Mouse (Mus musculus): ENCODE results near the gene Arl3.

GRCm38 (mm10) chr19:46486709-46487108 is 86.3 kb downstream of the Arl3 start:
- no peak for TF ChIP-seq CTCF (IDR thresholded peaks at IDR 0.05; ENCODE audit: borderline replicate concordance, extremely low read depth, insufficient read depth, insufficient read length)
- no peak for TF ChIP-seq POLR2A (IDR thresholded peaks at IDR 0.05; ENCODE audit: borderline replicate concordance, extremely low read depth, insufficient read depth, insufficient read length, poor library complexity, severe bottlenecking)
